Mouse (Mus musculus) brain, embryonic 14.5 days (tissue): Measurements from ENCODE around the gene Usp22.

Source experiments
- CTCF ChIP-seq: fragments of 200-500 bp; IDR thresholded peaks from 2 replicates; pipeline ENCODE4 v1.5.1; 2012; ENCODE audit warnings: inconsistent platforms, mild to moderate bottlenecking, moderate library complexity, borderline replicate concordance; ENCODE audit not compliant: insufficient read depth, insufficient read length; ENCODE audit errors: extremely low read depth
- POLR2A ChIP-seq: fragments of 200-500 bp; IDR thresholded peaks from 2 replicates; pipeline ENCODE4 v1.6.1; 2012; ENCODE audit warnings: mild to moderate bottlenecking, inconsistent platforms, borderline replicate concordance; ENCODE audit not compliant: poor library complexity, insufficient read depth, insufficient read length, severe bottlenecking; ENCODE audit errors: extremely low read depth

DNA sequence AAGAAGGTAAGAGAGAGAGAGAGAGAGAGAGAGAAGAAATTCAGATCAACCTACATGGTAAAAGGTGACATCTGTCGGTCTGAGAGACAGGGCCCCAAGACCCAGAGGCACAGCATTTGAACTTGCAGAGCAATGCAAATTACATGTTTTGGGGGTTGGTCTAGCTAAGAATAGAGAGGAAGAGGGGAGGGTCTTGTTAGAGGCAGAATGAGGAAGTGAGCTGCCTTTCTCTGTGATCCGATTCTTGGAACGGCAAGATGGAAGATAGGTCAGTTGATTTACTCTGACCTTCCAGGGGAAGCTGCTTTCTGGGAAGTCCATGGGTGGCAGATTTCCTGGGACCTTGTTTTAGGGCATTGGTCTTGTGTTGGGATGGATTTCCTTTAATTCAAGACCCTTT, 32.6 kb downstream of the Usp22 start:
- TF ChIP-seq POLR2A, result no peak
- no peak for TF ChIP-seq CTCF
